Mouse (Mus musculus): ENCODE measurements around the gene Adamts3.

DNA sequence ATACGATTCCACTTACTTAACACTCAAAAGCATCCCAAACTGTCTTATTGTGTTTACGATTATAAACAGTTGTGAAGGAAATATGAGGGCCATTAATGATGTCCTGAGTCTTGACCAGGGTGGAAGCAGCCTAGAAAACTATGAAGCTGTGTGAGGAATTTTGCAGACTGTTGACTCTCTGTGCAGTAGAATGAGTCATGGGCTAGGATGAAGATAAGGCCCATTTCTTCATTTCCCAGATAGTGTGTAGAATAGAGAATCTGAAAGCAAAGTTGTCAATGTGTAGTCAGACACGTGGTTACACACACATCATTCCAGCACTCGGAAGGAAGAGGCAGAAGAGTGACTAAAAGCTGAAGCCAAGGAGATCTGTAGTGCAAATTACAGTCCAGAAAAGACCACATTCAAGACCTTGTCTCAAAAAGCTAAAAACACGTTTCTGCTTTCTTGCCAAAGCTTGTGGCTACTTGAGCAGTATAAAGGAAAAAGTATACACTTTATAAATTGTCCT lies 135.9 kb downstream of the Adamts3 start:
- TF ChIP-seq GATA1 (IDR thresholded peaks at IDR 0.05; ENCODE audit: borderline replicate concordance, low read length) (no peak), FLI1 (IDR thresholded peaks at IDR 0.05; ENCODE audit: low read length) (no peak)
